Mouse (Mus musculus) MN1 (cell line): ENCODE results near the gene Tmem239.

Source experiments
- DNase-seq: peaks from one replicate; pipeline ENCODE4 v3.0.0-alpha.2; 2016; ENCODE audit warnings: low spot score

Gene Tmem239

GRCm38 (mm10) chr2:130411558-130412495, 5.5 kb downstream of the Tmem239 start:
- peak; percentile 83 for DNase-seq

GRCm38 (mm10) chr2:130412775-130413174, 6.5 kb downstream of the Tmem239 start:
- no peak for DNase-seq

GRCm38 (mm10) chr2:130414094-130414856, 8.0 kb downstream of the Tmem239 start:
- DNase-seq, result no peak

GRCm38 (mm10) chr2:130421781-130422620, 15.7 kb downstream of the Tmem239 start:
- no peak for DNase-seq

- DNase-seq, result peak; percentile 81
Observed at GRCm38 (mm10) chr2:130423397-130424125, 17.3 kb downstream of the Tmem239 start.

- DNase-seq, result peak; percentile 89
Observed at GRCm38 (mm10) chr2:130424126-130424853, 18.0 kb downstream of the Tmem239 start, which contains the start of the genes Vps16 and Pced1a. Vps16 (plus strand) TSS chr2:130424339. Pced1a (minus strand) TSS chr2:130424701.

GRCm38 (mm10) chr2:130425112-130425511, 18.8 kb downstream of the Tmem239 start:
- peak; percentile 55 for DNase-seq

GRCm38 (mm10) chr2:130429851-130430250, 23.6 kb downstream of the Tmem239 start:
- DNase-seq, result no peak

- DNase-seq, result no peak
Observed at GRCm38 (mm10) chr2:130430484-130430883, 24.2 kb downstream of the Tmem239 start.

- DNase-seq, result no peak
Observed at GRCm38 (mm10) chr2:130432157-130432556, 25.9 kb downstream of the Tmem239 start.

GRCm38 (mm10) chr2:130433152-130433551, 26.9 kb downstream of the Tmem239 start:
- peak; percentile 43 for DNase-seq

GRCm38 (mm10) chr2:130436769-130437168, 30.5 kb downstream of the Tmem239 start:
- DNase-seq, result no peak

- DNase-seq, result no peak
Observed at GRCm38 (mm10) chr2:130438861-130439260, 32.6 kb downstream of the Tmem239 start.

GRCm38 (mm10) chr2:130439840-130440480, 33.7 kb downstream of the Tmem239 start:
- no peak for DNase-seq

- DNase-seq, result no peak
Observed at GRCm38 (mm10) chr2:130442162-130442561, 35.9 kb downstream of the Tmem239 start.

- no peak for DNase-seq
Observed at GRCm38 (mm10) chr2:130448449-130448848, 42.2 kb downstream of the Tmem239 start.

GRCm38 (mm10) chr2:130449021-130449793, 42.9 kb downstream of the Tmem239 start:
- peak; percentile 64 for DNase-seq

GRCm38 (mm10) chr2:130449794-130450433, 43.6 kb downstream of the Tmem239 start, which contains the start of gene Ptpra:
Ptpra (plus strand) TSS chr2:130450278.
- peak; percentile 88 for DNase-seq

GRCm38 (mm10) chr2:130450434-130450796, 44.1 kb downstream of the Tmem239 start:
- peak; percentile 67 for DNase-seq
